Mouse (Mus musculus): ENCODE measurements around the gene Psmd2. TPM values are rescaled to one million over a fixed set of nuclear protein-coding genes. Genes with fewer than 3 reads are reported as not detected.
"Not testable (repeated sequence)": the region's sequence is repeated elsewhere in the genome, so short reads cannot be mapped to it uniquely, and the experiment has no call there.

Psmd2 gene
- polyA plus RNA-seq, 1 experiment from 2014 or later: 517 TPM

DNA sequence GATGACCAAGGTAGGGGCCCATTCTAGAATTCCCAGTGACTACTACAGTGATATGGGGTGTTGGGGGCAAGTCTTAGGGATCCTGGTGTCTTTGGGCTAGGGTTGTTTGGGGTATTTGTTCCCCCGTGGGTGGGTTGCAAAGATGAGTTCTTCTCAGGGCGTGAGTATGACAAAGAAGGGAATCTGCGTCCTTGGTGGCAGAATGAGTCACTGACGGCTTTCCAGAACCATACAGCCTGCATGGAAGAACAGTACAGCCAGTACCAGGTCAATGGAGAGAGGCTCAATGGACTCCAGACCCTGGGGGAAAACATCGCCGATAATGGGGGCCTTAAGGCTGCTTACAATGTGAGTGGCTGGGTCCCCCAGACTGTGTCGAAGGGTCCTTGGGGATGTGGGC, 7.5 kb upstream of the Psmd2 start:
- no peak for DNase-seq (ENCODE audit: low spot score)
- Histone ChIP-seq H3K27me3 (ENCODE audit: control insufficient read depth, insufficient read depth, low read length) (no peaks in the 10 kb centered on the region), H3K4me1 (ENCODE audit: control insufficient read depth, insufficient read depth, low read length) (no peaks in the 10 kb centered on the region), H3K4me2 (ENCODE audit: low read depth) (no peak overlapping the region), H3K9me3 (ENCODE audit: control insufficient read depth, low read length) (no peaks in the 10 kb centered on the region), H3K9ac (ENCODE audit: low read length) (no peak overlapping the region), H3K36me3 (ENCODE audit: control insufficient read depth, insufficient read depth, low read length) (no peaks in the 10 kb centered on the region), H3K4me3 (ENCODE audit: low read depth, low read length) (no peak overlapping the region), H3K27ac (ENCODE audit: low read depth, low read length) (no peak overlapping the region)
- ATAC-seq (ENCODE audit: insufficient read depth, low FRiP score, low TSS enrichment): no peak
- 86% methylated on average over 7 of the region's 7 CpGs for WGBS

DNA sequence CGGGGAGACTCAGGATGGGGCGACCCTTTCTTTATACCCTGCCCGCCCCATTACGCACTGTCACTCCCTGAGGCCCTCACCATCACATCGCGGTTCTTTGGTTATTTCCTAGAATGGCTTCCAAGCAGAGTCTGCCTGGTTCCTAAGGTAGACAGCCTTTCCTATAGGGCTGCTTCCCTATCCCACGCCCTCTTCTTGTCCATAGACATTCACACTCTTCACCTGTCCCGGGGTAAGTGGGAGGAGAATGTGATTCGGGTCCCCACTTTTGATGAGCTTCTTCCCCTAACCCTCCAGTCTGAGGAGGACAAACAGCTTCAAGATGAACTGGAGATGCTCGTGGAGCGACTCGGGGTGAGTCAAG, 477 bp downstream of the Psmd2 start:
- H3K27me3 ChIP-seq (ENCODE audit: control insufficient read depth, insufficient read depth, low read length): no peaks in the 10 kb centered on the region
- 9% methylated on average over 12 of the region's 12 CpGs for WGBS
- peak overlapping the region; percentile 74 for H3K9ac ChIP-seq (ENCODE audit: low read length)
- peaks cover 2% of the 10 kb centered on the region; the same call in 1 of the 2 replicates for H3K4me1 ChIP-seq (ENCODE audit: control insufficient read depth, insufficient read depth, low read length)
- no peaks in the 10 kb centered on the region for H3K9me3 ChIP-seq (ENCODE audit: control insufficient read depth, low read length)
- ATAC-seq (ENCODE audit: insufficient read depth, low FRiP score, low TSS enrichment) (no peak), DNase-seq (ENCODE audit: low spot score) (peak; percentile 12)
- peaks cover 5% of the 10 kb centered on the region for H3K36me3 ChIP-seq (ENCODE audit: control insufficient read depth, insufficient read depth, low read length)
- H3K27ac ChIP-seq (ENCODE audit: low read depth, low read length): no peak overlapping the region
- peak overlapping the region; percentile 79 for H3K4me2 ChIP-seq (ENCODE audit: low read depth)
- peak overlapping the region; percentile 86 for H3K4me3 ChIP-seq (ENCODE audit: low read depth, low read length)

DNA sequence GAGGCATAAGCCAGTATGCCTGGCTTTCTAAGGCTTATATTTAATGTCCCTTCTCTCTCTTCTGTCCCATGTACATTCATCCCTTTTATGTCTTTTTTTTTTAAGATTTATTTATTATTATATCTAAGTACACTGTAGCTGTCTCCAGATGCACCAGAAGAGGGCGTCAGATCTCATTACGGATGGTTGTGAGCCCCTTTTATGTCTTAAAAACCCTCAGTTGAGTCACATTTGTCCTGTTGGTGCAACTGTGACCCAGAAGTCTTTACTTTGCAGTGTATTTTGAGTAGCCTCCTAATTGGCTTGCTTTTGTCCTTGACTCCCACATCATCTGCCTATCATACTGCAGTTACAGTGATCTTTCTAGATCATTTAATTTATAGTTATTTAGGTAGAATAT, 1.9 kb downstream of the Psmd2 start:
- DNase-seq (ENCODE audit: low spot score) (no peak), ATAC-seq (ENCODE audit: insufficient read depth, low FRiP score, low TSS enrichment) (no peak)
- Histone ChIP-seq H3K36me3 (ENCODE audit: control insufficient read depth, insufficient read depth, low read length) (peaks cover 10% of the 10 kb centered on the region), H3K4me1 (ENCODE audit: control insufficient read depth, insufficient read depth, low read length) (peaks cover 2% of the 10 kb centered on the region; the same call in 1 of the 2 replicates), H3K4me2 (ENCODE audit: low read depth) (no peak overlapping the region), H3K27ac (ENCODE audit: low read depth, low read length) (no peak overlapping the region), H3K4me3 (ENCODE audit: low read depth, low read length) (no peak overlapping the region), H3K27me3 (ENCODE audit: control insufficient read depth, insufficient read depth, low read length) (no peaks in the 10 kb centered on the region), H3K9me3 (ENCODE audit: control insufficient read depth, low read length) (no peaks in the 10 kb centered on the region), H3K9ac (ENCODE audit: low read length) (no peak overlapping the region)
- 62% methylated on average over 2 of the region's 2 CpGs for WGBS

DNA sequence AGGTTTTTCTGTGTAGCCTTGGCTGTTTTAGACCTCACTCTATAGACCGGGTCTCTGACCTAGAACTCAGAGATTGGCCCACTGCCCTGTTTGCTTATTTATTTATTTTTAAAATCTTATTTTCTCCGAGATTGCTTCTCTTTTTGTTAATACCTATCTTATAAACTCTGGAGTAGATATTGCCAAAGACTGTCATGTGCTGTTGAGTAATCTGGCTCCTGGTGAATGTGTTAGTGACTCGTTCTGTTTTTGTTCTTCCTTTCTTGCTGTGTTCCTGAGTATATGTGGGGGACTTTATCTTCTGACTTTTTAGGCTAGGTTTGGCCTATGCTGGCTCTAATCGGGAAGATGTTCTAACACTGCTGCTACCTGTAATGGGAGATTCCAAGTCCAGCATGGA, 6.2 kb downstream of the Psmd2 start:
- no peak overlapping the region for H3K27ac ChIP-seq (ENCODE audit: low read depth, low read length)
- no peak overlapping the region for H3K4me3 ChIP-seq (ENCODE audit: low read depth, low read length)
- H3K4me1 ChIP-seq (ENCODE audit: control insufficient read depth, insufficient read depth, low read length): no peaks in the 10 kb centered on the region
- WGBS: 92% methylated on average over 4 of the region's 4 CpGs
- DNase-seq (ENCODE audit: low spot score) (no peak), ATAC-seq (ENCODE audit: insufficient read depth, low FRiP score, low TSS enrichment) (no peak)
- H3K9ac ChIP-seq (ENCODE audit: low read length): no peak overlapping the region
- H3K27me3 ChIP-seq (ENCODE audit: control insufficient read depth, insufficient read depth, low read length): no peaks in the 10 kb centered on the region
- H3K9me3 ChIP-seq (ENCODE audit: control insufficient read depth, low read length): no peaks in the 10 kb centered on the region
- H3K36me3 ChIP-seq (ENCODE audit: control insufficient read depth, insufficient read depth, low read length): peaks cover 30% of the 10 kb centered on the region
- no peak overlapping the region for H3K4me2 ChIP-seq (ENCODE audit: low read depth)

DNA sequence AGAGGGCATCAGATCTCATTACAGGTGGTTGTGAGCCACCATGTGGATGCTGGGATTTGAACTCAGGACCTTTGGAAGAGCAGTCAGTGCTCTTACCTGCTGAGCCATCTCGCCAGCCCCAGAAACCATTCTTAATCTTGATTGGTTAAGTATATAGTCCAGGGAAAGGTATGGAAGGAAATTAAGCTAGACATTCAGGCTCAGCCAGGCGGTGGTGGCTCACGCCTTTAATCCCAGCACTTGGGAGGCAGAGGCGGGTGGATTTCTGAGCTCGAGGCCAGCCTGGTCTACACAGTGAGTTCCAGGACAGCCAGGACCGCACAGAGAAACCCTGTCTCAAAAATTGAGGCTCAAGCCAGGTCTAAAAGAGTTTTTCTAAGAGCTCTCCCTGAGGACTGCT, 16.6 kb downstream of the Psmd2 start, which contains the start of gene Eif4g1:
Gene Eif4g1, plus strand, starts transcription at position 301 of the 400 bp plus-strand sequence.
- H3K27ac ChIP-seq (ENCODE audit: low read depth, low read length); H3K27me3 ChIP-seq (ENCODE audit: control insufficient read depth, insufficient read depth, low read length); H3K36me3 ChIP-seq (ENCODE audit: control insufficient read depth, insufficient read depth, low read length); H3K4me3 ChIP-seq (ENCODE audit: low read depth, low read length); H3K9ac ChIP-seq (ENCODE audit: low read length); H3K9me3 ChIP-seq (ENCODE audit: control insufficient read depth, low read length); DNase-seq (ENCODE audit: low spot score); H3K4me2 ChIP-seq (ENCODE audit: low read depth); ATAC-seq (ENCODE audit: insufficient read depth, low FRiP score, low TSS enrichment); H3K4me1 ChIP-seq (ENCODE audit: control insufficient read depth, insufficient read depth, low read length): not testable (repeated sequence)
- 95% methylated on average over 5 of the region's 6 CpGs for WGBS

DNA sequence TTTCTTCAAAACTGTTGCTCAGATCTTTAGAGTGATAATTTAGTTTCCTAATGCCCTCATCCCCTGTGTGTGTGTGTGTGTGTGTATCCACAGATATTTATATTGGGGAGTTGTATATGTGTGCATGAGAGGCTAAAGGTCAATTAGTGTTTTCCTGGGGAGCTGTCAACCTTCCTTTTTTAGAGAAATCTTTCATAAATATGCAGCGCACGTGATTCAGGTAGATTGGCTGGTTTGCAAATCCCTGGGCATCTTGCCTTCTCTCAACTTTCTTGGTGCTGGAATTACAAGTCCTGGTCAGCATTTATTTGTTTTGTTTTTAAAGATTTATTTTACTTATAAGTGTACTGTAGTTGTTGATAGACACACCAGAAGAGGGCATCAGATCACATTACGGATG, 18.8 kb downstream of the Psmd2 start:
- Histone ChIP-seq H3K36me3 (ENCODE audit: control insufficient read depth, insufficient read depth, low read length) (no peaks in the 10 kb centered on the region; the same call in 1 of the 2 replicates), H3K27me3 (ENCODE audit: control insufficient read depth, insufficient read depth, low read length) (no peaks in the 10 kb centered on the region), H3K27ac (ENCODE audit: low read depth, low read length) (no peak overlapping the region), H3K4me2 (ENCODE audit: low read depth) (no peak overlapping the region), H3K9ac (ENCODE audit: low read length) (no peak overlapping the region), H3K4me1 (ENCODE audit: control insufficient read depth, insufficient read depth, low read length) (peaks cover 18% of the 10 kb centered on the region), H3K9me3 (ENCODE audit: control insufficient read depth, low read length) (no peaks in the 10 kb centered on the region), H3K4me3 (ENCODE audit: low read depth, low read length) (no peak overlapping the region)
- 95% methylated on average over 3 of the region's 3 CpGs for WGBS
- no peak for DNase-seq (ENCODE audit: low spot score)
- no peak for ATAC-seq (ENCODE audit: insufficient read depth, low FRiP score, low TSS enrichment)

DNA sequence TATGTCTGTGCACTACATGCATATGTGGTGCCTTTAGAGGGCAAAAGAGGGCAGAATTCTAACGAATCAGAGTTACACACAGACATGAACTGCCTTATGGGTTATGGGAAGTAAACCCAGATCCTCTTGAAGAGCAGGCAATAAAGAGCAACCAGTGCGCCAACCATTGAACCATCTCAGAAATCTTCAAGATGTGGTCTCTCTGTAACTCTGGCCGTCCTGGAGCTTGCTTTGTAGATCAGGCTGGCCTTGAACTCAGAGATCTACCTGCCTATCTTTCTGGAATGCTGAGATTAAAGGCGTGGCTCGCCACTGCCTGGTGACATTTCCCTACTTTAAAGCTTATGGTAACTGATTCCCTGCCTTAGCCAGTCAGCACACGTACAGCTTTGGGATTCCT, 20.4 kb downstream of the Psmd2 start:
- H3K9ac ChIP-seq (ENCODE audit: low read length): no peak overlapping the region; the same call in 1 of the 2 replicates

DNA sequence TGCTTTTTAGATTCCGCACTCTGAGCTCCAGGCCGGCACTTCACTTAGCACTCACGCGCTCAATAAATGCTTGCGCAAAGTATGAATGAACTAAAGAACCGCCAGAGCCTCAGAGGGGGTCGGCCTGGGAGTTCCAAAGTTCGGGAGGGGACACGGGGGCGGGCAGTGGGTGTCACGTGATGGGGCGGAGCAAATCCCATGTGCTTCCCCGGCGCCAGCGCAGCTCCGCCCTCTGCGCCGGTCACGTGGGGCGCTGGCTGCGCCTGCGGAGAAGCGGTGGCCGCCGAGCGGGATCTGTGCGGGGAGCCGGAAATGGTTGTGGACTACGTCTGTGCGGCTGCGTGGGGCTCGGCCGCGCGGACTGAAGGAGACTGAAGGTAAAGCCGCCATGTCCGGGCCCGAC, 21.0 kb downstream of the Psmd2 start:
- H3K4me2 ChIP-seq (ENCODE audit: low read depth): peak overlapping the region; percentile 97
- no peaks in the 10 kb centered on the region for H3K9me3 ChIP-seq (ENCODE audit: control insufficient read depth, low read length)
- peaks cover 18% of the 10 kb centered on the region for H3K4me1 ChIP-seq (ENCODE audit: control insufficient read depth, insufficient read depth, low read length)
- H3K36me3 ChIP-seq (ENCODE audit: control insufficient read depth, insufficient read depth, low read length): peaks cover under 1% of the 10 kb centered on the region
- ATAC-seq (ENCODE audit: insufficient read depth, low FRiP score, low TSS enrichment): peak; percentile 95
- under 1% methylated on average over 34 of the region's 38 CpGs for WGBS
- peak; percentile 96 for DNase-seq (ENCODE audit: low spot score)
- peak overlapping the region; percentile 99 for H3K4me3 ChIP-seq (ENCODE audit: low read depth, low read length)
- H3K27me3 ChIP-seq (ENCODE audit: control insufficient read depth, insufficient read depth, low read length): no peaks in the 10 kb centered on the region
- peak overlapping the region; percentile 93 for H3K27ac ChIP-seq (ENCODE audit: low read depth, low read length)
- peak overlapping the region; percentile 87 for H3K9ac ChIP-seq (ENCODE audit: low read length)

More for the DNA sequence above, 20.4 kb downstream of the Psmd2 start:
- 26% methylated on average over 6 of the region's 6 CpGs for WGBS
- Histone ChIP-seq H3K4me3 (ENCODE audit: low read depth, low read length) (peak overlapping the region; percentile 99; the same call in 1 of the 2 replicates), H3K27me3 (ENCODE audit: control insufficient read depth, insufficient read depth, low read length) (no peaks in the 10 kb centered on the region), H3K9me3 (ENCODE audit: control insufficient read depth, low read length) (no peaks in the 10 kb centered on the region), H3K4me2 (ENCODE audit: low read depth) (peak overlapping the region; percentile 46), H3K36me3 (ENCODE audit: control insufficient read depth, insufficient read depth, low read length) (no peaks in the 10 kb centered on the region; the same call in 1 of the 2 replicates), H3K27ac (ENCODE audit: low read depth, low read length) (no peak overlapping the region), H3K4me1 (ENCODE audit: control insufficient read depth, insufficient read depth, low read length) (peaks cover 18% of the 10 kb centered on the region)
- no peak for ATAC-seq (ENCODE audit: insufficient read depth, low FRiP score, low TSS enrichment)
- no peak for DNase-seq (ENCODE audit: low spot score)

DNA sequence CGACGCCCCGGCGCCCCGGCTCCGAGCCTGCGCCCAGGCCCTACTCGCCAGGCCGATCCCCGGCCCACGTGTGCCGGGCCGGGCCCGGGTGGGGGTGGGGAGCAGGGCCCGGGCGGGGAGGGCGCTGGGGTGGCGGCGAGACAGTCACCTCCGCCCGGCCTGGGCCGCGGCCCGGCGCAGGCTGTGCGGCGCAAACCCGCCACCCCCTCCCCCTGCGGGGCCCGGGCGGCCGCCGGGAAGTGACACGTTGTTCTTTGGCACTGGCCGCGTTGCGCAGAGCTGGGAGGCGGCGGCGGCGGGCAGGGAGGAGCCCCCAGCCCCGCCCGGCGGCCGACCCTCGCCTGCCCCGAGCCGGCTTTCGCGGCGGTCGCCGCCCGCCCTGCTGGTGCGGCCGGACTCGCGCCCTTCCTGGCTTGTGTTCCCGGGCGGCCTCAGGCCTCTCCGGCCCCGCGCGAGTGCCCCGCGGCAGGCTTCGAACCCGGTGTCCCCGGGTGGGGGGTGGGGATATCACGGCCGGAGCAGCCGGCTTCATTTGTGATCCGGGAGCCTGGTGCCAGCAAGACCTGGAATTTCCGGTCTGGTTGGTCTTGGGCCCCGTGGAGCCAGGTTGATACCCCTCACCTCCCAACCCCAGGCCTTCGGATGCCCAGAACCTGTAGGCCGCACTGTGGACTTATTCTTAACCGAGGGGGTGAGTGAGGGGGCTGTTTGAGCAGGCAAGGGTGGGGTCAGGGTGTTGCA, 21.7 kb downstream of the Psmd2 start:
- H3K4me2 ChIP-seq (ENCODE audit: low read depth): peak overlapping the region; percentile 97
- peak overlapping the region; percentile 93 for H3K27ac ChIP-seq (ENCODE audit: low read depth, low read length)
- H3K36me3 ChIP-seq (ENCODE audit: control insufficient read depth, insufficient read depth, low read length): peaks cover 6% of the 10 kb centered on the region
- H3K4me1 ChIP-seq (ENCODE audit: control insufficient read depth, insufficient read depth, low read length): peaks cover 18% of the 10 kb centered on the region
- no peaks in the 10 kb centered on the region for H3K27me3 ChIP-seq (ENCODE audit: control insufficient read depth, insufficient read depth, low read length)
- DNase-seq (ENCODE audit: low spot score) (peak; percentile 26), ATAC-seq (ENCODE audit: insufficient read depth, low FRiP score, low TSS enrichment) (peak; percentile 82)
- H3K9ac ChIP-seq (ENCODE audit: low read length): peak overlapping the region; percentile 87
- H3K9me3 ChIP-seq (ENCODE audit: control insufficient read depth, low read length): no peaks in the 10 kb centered on the region
- whole genome bisulfite sequencing: under 1% methylated on average over 60 of the region's 78 CpGs
- peak overlapping the region; percentile 99 for H3K4me3 ChIP-seq (ENCODE audit: low read depth, low read length)
